Mouse (Mus musculus) yolk sac, embryonic 10.5 days (tissue): Measurements from ENCODE around the gene Uvssa.

Experiments used
- DNase-seq: peaks from one replicate; pipeline ENCODE4 v3.0.0-alpha.2; 2017; ENCODE audit warnings: low spot score

Gene Uvssa

DNA sequence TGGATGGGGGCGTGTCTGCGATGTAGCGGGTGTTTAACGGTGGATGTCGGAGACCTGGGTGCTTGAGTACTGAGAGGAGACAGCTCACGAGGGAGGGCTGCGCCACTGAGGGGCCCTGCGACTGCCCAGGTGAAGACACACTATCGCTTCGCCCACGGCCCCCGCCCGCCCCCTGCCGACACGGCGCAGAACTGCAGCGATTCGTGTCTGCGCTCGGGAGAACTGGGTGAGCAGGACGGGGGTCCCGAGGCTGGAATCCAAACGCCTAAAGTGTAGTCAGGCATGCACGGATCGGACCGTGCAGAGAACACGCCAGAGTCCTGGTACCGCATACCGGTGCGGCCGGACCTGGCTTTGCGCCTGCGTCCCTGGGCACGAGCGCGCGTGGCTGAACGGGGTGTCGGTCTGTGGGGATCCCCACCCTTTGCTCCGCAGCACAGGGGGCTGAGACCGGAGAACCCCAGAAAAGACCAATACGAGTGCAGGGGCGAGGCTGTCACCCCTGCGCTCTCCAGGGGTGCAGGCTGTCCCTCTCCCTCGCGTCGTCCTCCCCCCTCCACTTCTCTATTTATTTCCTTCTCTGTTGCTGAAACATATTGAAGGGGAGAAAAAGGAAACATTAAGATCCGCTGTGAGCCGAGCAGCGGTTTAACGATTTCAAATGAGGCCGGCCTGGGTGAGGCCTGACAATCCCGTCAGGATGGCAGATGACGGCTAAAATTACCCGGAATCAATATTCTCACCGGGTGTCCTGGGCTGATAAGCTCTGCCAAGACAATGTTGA, 64.8 kb downstream of the Uvssa start:
- peak; percentile 16 for DNase-seq

DNA sequence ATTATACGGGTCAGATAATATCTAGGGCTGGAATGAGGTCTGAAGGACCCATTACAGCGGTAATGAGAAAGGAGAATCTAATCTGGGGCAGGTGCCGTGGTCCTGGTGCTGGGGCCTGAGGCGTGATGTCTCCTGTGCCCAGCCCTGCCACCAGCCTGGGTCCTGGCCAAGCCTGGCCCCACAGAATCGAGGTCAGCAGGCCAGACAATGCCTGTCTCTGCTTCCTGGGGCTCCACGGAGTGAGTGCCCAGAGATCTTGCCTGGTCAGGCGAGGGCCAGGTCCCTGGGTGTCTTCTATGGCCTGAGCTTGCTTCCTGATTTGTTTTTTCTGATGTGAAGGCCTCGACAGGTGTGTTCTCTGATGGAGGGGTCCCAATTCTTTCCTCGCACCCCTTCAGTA, 65.4 kb downstream of the Uvssa start:
- no peak for DNase-seq

DNA sequence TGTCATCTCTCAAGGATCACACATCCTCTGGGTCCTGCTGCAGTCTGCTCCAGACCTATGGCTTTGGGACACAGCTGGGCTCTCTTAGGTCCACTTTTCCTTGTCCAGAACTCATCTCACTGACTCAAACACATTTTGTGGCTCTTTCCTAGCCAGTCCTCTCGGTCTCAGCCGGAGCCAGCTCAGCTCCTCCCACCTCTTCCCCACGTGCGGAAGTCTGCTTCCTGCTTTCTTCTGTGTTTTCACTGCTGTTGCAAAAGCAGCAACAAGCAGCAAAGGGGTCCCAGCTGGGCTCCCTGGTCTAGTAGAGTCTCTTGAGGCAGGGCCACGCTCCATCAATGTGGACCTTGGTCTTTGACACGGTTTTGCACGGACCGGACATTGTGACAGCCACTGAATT, 77.4 kb downstream of the Uvssa start:
- no peak for DNase-seq

- DNase-seq: no peak
These were observed 79.8 kb downstream of the Uvssa start for GRCm38 (mm10) chr5:33458132-33458622.

- DNase-seq: no peak
These were observed 80.8 kb downstream of the Uvssa start for GRCm38 (mm10) chr5:33459111-33459510.

- DNase-seq: no peak
These were observed 86.0 kb downstream of the Uvssa start for GRCm38 (mm10) chr5:33464390-33464789.

DNA sequence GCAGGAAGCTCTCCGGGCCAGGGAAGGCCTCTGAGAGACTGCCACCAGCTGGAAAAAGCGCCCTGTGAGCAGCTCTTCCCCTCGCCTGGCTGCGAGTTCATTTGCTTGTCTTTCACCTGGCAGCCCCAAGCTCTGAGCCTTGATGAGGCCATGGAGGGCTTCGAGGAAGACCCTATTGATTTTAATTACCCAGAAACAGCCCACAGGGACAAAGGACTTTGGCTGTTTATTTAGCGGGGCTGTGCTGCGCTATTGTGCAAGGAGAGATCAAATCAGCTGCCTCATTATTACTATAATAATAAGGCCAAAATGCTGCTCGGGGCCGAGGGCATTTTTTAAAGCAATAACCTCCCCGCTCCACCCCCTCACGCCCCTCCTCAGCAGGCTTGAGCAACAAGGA, 87.1 kb downstream of the Uvssa start:
- no peak for DNase-seq
